Mouse (Mus musculus) thymus, adult 2 months (tissue): ENCODE measurements around the gene Swi5.

ENCODE experiments used
- CTCF ChIP-seq: fragments of 200-500 bp; IDR thresholded peaks from 2 replicates; pipeline ENCODE4 v1.5.1; 2012; ENCODE audit warnings: mild to moderate bottlenecking, control low read depth, low read length, moderate library complexity, borderline replicate concordance; ENCODE audit not compliant: control insufficient read depth, poor library complexity, insufficient read depth; ENCODE audit errors: extremely low read depth
- POLR2A ChIP-seq: fragments of 200-500 bp; IDR thresholded peaks from 2 replicates; pipeline ENCODE4 v1.6.1; 2012; ENCODE audit warnings: mild to moderate bottlenecking, low read length, control low read depth, moderate library complexity; ENCODE audit not compliant: control insufficient read depth, poor library complexity, insufficient read depth; ENCODE audit errors: extremely low read depth

- TF ChIP-seq POLR2A (no peak), CTCF (no peak)
Measured at GRCm38 (mm10) chr2:32294348-32294747, 6.5 kb upstream of the Swi5 start.
